Mouse (Mus musculus) kidney, postnatal 10 days (tissue): ENCODE measurements around the gene Stx1a.
"Not testable (repeated sequence)": the region's sequence is repeated elsewhere in the genome, so short reads cannot be mapped to it uniquely, and the experiment has no call there.

Experiments used
- DNase-seq: peaks from one replicate; pipeline ENCODE4 v3.0.0; 2021; ENCODE audit warnings: mixed read lengths

The Stx1a gene

DNA sequence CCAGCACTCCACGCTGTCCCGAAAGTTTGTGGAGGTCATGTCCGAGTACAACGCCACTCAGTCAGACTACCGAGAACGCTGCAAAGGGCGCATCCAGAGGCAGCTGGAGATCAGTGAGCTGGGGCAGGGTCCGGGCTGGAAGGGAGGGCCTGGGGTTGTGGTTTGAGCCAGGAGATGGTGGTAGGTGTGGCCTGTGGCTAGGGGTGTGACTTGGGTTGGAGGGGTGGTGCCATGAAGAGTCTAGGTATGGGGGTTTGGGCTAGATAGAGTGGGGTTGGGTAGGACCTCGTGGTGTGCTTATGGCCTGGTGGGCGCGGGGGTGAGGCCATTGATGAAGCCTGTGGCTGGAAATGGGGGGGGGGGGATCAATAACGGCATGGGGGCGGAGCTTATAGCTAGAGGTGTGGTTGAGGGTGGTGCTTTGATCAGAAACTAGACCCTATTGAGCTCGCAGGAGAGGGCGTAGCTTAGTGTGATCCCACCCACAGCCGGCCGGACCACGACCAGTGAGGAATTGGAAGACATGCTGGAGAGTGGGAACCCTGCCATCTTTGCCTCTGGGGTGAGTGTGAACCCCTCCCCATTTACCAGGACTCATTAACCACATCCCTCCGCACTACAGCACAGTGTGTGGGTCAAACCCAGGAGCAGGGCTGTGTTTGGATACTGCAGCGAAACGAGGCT is 19.0 kb downstream of the Stx1a start:
- DNase-seq, result no peak

DNA sequence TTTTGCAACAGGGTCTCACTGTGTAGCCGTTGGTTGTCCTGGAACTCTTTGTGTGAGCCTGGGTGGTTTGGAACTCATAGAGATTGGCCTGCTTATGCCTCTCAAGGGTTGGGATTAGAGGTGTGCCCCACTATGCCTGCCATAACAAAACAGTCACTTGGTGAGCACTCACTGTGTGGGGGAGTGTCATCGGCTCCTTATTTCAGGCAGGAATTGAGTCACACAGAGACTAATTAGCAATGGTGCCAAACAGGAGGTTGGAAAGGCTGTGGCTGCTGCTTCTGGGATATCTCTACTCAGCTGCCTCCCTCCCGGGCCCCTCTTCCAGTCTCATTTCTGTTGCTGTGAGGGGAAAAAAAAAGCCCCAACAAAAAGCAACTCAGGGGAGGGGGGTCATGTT is 21.3 kb downstream of the Stx1a start:
- no peak for DNase-seq

DNA sequence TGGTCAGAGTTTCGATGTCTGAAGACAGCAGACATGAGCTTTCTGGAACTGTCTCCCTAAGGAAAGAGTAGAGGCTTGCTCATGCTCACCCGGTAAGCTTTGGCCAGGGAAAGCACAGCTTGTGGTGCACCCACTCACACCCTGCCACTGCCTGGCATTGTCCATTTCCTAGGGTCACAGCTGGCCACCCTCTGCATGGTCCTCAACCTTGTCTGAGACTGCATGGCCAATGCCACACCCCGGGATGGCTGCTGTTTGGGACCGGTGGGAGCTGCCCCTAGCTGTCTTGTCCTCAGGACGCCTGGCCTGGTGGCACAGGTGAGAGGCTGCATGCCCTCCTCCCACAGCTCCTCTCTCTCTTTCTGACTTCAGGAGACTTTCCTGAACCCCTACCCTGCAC is 25.3 kb downstream of the Stx1a start:
- DNase-seq, result no peak

DNA sequence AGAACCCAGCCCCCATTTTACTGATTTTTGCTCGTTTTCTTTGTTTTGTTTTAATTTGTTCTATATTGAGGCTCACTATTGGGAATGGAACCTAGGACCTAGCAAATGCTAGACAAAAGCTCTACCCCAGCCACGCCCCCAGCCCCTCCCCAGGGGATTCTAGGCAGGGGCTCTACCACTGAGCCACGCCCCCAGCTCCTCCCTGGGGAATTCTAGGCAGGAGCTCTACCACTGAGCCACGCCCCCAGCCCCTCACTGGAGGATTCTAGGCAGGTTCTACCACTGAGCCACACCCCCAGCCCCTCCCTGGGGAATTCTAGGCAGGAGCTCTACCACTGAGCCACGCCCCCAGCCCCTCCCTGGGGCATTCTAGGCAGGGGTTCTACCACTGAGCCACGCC is 26.0 kb downstream of the Stx1a start:
- DNase-seq, result not testable (repeated sequence)

DNA sequence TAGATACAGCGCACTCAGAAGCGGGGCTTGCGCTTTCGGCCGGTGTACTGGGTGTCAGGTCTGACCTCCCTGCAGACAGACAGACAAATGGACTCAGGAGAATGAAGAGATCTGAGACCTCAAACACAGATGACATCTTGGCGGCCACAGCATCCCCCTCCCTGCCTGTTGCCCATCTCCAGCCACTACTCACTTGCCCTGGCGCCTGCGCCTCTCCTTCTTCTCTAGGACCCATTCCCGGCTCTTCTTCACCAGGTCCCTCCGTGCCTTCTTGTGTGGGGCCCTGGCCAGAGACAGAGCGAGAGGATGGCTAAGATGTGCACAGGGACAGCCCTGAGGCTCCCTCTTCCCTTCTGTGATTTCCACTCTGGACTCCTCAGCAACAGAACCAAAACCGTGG is 30.1 kb downstream of the Stx1a start:
- no peak for DNase-seq

DNA sequence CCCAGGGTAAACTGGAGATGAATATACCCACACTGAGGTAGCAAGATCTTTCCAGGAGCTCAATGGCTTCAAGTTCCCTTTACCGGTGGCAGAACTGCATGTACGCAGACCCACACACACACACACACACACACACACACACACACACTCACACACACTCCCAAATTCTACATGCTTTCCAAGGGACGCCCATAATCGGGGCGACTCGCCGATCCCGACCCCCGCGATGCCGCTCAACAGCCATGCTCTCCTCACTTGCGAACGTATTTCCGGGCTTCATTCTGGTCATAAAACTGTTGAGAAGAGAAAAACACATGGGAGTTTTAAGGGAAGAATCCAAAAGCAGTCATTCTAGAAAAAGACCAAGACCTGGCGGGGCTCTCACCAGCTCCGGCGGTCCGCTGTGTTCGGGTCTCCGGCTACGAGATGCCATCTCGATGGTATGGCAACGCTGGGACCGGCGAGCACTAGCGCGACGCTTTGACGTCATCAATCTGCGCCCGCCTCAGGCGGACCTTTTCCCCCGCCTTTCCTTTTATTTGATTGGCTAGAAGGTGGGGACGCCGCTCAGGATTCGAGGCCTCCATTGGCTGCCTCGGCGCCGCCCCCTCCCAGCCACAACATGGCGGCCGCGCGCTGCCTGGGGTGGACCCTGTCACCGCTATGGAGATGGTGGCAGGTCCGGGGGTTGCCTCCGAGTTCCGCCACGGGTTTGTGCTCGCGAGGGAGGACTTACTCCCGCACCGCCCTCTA is 40.5 kb downstream of the Stx1a start, which contains the start of gene Dnajc30:
TSS of gene Dnajc30 (plus strand) at position 574 of the 753 bp plus-strand sequence.
- DNase-seq, result peak; percentile 99

DNA sequence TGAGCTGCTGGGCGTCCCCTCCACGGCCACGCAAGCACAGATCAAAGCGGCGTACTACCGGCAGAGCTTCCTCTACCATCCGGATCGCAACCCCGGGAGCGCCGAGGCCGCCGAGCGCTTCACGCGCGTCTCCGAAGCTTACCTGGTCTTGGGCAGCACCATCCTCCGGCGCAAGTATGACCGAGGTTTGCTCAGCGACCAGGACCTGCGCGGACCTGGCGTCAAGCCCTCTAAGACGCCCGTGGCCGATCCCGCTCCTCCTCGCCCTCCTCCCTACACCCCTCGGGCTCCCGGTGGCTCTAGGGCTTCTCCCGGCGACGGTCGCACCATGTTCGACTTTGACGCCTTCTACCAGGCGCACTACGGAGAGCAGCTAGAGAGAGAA is 41.1 kb downstream of the Stx1a start:
- DNase-seq, result no peak

DNA sequence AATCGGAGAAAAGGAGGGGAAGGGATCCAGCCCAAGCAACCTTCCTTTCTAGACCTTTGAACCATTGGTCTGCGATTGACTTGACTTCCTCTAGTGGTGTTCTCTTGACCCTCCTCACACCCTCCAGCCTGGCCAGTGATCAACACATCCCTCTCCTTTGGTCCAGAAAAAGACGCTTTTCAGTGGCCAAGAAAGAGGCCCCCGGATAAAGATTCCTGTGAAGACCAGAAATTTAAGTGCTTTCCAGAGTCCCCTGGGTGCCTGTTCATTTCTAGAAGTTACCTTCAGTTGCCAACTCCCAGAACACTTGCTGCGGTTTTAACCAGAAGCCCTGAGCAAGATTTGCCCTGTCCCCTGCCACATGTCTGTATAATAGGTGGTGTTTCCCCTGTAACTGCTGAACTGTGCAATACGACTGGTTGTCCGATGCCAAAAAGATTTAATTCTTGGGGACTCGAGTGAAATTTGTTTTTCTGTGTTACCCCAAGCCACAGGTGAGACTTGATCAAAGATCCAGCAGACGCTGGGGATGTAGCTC is 41.7 kb downstream of the Stx1a start, which contains the start of gene Bud23:
TSS of gene Bud23 (minus strand) at position 51 of the 538 bp plus-strand sequence.
- not testable (repeated sequence) for DNase-seq

DNA sequence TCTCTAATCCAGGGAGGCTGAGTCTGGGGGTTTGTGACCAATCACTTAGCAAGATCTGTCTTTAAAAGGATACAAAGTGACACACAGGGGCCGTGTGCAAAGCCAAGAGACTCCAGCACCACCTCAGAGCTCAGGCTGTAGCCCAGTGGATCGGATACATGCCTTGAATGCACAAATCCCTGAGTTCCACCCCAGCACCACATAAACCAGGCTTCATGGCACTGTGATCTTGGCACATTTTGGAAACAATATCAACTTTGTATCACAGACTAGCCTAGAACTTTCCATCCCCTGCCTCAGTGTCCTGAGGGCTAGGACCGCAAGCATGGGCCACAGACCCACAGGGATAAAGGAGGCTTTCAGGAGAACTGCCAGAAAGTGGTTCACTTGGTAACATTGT is 42.7 kb downstream of the Stx1a start:
- DNase-seq, result no peak

DNA sequence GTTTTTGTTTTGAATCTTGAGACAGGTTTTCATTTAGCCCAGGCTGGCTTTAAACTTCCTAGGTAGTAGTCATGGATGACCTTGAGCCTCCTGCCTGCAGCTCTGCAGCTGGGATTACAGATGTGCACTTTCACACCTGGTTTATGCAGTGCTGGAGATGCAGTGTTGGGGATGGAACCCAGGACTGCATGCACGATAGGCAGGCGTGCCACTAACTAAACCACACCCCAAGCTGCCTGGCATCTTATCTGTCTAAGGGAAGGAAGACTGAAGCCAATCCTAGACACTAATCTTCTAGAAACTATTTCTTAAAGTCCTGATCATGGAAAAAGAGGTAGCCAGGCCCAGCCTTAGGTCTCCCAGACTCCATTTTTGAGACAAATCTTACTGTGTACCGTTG is 47.2 kb downstream of the Stx1a start:
- no peak for DNase-seq

DNA sequence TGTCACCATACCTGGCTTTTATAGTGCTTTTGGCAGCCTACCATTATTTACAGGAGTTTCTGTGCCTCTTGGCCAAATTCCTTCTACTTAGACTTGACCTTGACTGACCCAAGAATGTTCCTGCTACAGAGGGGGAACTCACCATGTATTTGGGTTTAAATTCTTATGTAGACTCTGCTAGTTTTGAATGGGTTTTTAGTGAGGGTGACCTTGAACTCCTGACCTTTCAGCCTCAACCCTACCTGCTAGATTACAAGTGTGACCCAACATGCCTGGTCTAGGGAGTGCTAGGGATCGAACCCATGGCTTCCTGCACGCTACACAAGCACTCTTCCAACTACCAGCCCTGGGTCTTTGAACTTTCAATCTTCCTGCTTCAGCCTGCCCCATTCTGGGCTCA is 48.8 kb downstream of the Stx1a start:
- no peak for DNase-seq

DNA sequence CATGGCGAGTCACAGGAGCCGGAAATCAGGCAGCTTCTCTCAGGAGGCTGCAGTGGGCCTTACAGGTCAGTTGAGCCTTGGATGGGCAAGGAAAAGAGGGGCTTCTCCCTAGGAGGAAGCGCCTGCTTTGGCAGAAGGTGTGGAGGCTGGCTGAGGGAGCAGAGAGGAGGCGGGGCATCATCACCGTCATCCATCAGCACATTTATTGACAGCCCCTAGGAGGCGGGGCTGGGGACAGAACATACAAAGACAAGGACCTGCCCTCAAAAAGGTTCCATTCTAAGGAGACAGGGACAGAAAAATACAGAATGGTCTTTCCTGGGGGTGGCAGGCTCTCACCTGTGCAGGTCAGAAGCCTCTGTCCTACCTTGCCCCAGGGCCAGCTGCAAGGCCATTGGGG is 49.4 kb downstream of the Stx1a start:
- DNase-seq, result no peak

DNA sequence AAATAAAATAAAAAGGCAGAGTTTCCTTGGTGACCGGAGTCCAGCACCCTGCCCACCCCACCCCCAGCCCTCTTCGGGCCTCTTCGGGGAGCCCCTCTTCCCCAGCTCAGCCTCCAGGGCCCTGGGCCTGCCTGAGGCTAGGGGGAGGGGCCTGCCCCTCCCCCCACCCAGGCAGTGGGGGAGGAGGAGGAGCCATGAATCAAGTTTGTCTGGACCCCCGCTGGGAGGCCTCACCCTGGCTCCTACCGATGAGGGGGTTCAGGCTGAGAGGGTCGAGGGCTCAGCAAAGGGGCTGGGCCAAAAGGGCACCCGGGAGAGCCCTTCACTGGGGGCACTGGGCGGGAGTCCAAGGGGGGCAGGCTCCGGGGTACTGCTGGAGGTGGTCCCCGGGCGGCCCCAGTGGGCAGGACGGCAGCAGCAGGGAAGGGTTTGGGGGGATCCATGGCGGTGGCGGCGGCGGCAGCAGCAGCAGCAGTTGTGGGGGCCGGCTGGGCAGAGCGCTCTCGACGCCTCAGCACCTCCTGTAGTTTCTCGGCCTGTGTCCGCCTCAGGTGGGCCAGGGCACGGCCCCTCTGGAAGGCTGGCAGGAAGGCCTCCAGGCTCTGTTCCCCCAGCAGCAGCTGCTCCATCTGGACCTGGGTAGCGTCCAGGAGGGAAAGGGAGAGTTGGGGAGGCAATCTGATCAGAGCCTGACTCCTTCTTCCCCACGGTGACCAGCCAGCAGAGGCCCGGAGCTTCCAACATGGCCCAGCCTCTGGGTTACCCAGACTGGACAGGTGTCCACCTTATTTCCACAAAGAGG is 50.3 kb downstream of the Stx1a start:
- peak; percentile 29 for DNase-seq

DNA sequence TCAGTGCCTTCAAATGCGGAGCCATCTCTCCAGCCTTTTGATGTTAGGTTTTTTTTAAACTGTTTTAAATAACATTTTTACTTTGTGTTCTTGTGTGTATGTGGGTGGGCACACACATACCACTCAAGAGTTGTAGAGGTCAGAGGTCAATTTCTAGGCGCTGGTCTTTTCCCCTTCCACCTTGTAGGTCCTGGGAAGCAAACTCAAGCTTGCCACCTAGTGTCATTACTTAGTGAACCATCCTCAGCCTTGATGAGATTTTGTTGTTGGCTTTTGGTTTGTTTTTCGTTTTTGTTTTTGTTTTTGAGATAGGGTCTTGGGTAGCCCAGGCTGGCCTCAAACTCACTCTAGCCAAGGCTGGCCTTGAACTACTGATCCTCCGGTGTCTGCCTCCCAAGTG is 52.4 kb downstream of the Stx1a start:
- no peak for DNase-seq

DNA sequence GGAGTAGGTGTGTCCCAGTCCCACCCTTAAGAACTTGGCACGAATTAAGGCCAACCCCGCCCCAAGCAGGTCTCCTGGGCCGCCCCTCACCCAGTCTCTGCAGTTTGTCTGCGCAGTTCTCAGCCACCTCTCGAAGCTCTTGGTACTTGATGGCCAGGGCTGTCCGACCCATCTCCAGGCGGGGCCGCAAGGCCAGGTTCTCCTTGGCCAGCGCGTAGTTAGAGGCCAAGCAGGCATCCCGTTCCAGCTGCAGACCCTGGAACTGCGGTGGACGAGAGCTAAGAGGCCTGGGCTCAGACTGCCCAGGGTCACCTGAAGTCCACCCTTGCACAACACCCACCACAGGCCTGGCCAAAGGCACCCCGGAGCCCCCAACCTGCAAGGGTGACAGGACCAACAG is 53.1 kb downstream of the Stx1a start:
- DNase-seq, result peak; percentile 41

DNA sequence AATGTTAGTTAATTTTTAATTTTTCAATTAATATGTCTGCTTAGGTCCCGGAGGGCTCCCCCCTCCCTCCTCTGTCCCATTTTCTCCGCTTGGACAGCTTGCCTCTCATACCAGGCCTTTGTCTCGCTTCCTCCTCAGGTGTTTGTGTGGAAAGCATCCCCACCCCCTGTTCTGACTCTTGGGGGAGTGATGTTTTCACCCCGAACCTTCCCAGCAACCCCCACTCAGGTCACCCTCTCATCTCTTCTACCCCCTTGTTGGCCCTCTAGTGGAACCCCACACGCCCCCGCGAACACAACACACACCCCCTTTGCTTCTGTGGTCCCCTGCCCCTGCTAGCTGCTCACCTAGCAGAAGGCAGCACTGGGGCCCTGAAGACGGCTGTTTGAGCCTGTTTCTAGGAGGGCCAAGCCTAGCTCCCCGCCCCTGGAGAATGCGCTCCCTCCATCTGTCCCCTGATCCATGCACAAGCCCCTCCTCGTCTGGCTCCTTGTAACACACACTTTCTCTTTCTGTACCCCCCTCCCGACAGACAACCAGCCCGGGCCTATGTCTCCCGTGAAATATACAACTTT is 53.7 kb downstream of the Stx1a start:
- peak; percentile 71 for DNase-seq

DNA sequence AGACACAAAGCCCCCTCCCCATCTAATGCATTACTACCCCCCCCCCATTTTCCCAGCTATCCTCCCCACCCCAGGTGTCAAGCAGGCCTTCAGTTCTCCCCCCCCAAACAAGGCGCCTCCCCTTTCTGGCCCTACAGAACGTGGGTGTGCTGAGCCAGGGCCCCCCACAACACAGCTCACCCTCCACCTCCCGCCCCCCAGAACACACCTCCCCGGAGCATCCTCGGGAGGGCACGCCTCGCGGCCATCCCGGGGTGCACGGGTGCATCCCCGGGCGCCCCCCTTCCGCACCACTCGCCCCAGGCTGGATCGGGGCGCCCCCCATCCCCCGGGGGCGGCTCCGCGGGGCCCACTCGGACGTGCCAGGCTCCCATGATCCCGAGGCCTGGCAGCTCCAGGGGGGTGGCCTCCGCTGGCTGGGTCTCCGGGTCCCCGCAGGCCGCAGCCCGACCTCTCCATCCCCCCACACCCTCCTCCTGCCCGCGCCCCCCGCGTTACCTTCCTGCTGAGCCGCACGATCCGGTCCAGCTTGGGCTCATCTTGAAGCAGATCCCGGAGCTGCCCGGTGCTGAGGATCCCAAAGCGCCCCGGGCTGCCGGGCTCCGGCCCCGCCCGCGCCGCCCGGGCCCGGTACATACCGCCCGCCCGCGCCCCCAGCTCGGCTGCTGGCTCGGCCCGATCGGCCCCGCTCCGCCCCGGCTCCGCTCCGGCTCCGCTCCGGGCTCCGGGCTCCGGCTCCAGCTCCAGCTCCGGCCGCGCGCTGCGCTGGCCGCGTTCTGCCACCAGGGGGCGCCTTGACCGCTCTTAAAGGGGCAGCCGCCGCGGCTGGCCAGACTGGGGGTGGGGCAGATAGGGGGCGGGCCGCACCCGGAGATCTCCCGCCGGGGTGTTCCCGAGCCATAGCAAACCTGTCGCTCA is 54.5 kb downstream of the Stx1a start, which contains the start of gene Vps37d:
TSS of gene Vps37d (minus strand) at position 703 of the 918 bp plus-strand sequence.
- DNase-seq, result peak; percentile 97

DNA sequence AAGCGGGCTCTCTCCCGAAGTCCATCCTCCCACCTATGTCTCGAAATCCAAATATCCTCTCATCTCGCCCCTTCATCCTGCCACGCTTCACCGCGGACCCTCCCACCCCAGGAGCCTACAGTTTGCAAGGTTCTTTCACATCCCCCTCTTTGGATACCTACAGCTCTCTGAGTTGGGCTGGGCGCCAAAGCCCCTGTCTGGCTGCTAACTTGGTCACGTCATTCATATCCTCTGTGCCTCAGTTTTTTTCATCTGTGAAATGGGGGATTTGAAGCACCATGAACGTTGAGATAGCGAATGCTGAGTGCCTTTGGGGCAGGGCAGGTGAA is 55.2 kb downstream of the Stx1a start:
- no peak for DNase-seq

DNA sequence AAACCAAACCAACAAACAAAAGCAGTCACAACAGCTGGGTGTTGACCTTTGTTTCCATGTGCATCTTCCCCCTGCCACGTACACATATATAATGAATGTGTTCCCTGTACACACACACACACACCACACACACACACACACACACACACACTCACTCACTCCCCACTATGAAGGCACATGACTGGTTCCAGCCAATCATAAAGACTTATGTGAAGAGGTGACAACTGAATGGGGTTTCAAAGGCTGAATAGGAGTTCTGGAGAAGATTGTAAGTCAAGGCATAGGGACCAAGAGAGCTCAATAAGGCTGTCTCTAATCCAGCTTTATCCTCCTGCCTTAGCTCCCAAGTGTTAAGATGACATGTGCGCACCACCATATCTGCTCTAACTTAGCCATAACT is 56.3 kb downstream of the Stx1a start:
- DNase-seq, result no peak

DNA sequence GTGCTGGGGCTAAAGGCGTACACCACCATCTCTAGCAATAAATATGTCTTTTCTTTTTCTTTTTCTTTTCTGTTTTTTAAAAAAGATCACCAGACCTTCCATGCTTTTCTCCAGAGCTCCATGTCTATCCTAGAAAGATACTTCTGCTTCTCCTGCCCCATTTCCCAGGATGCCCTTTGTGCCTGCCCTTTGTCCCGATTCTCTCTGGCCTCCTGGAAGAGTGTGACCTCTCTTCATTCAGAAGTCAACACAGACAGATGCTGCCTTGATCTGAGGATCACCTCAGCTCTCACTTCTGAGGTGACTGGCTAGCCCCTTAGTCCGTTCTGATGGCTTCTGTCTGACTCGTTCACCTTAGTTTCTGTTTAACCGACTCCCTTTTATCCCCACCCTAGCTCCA is 57.3 kb downstream of the Stx1a start:
- no peak for DNase-seq

DNA sequence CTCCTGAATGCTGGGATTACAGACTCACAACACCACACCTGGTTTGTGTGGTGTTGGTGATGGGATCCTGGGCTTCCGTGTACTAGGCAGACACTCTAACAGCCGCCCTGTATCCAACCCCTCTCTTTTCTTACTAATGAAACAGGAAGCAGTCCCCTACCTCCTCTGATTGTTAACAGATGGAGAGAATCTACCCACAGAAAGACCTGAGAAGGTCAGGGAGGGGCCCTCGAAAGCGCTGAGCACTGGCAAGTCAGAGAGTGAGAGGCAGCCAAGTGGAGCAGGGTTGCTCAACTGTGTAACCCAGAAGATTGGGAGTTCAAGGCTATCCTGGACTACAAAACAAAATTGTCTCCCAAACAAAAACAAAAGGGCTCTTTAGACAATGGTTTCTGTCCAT is 63.6 kb downstream of the Stx1a start:
- DNase-seq, result no peak

DNA sequence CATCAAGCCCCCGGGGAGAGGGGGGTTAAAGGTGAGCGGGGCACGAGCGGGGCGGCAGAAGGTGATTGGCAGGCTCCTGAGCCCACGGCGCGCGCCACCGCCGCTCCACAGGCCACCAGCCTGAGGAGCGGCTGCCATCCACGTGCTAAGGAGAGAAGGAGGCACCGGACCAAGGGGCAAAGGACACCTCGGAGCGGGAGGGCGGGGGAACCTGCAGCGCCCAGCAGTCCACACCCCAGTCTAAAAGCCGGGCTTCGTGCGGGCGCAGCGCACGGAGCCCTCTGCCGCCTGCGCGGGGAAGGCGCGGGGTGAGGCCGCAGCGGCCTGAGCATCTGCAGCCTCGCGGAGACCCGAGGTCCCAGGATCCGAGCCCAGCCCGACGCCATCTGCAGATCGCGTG is 66.4 kb downstream of the Stx1a start, which contains the start of gene Mlxipl:
TSS of gene Mlxipl (plus strand) at position 238 of the 400 bp plus-strand sequence.
- DNase-seq, result peak; percentile 72
